Mouse (Mus musculus) brain, embryonic 14.5 days (tissue): Measurements from ENCODE around the gene Ppp6r2. TPM values are rescaled to one million over a fixed set of nuclear protein-coding genes. Genes with fewer than 3 reads are reported as not detected.

Source experiments
- DNase-seq: peaks from one replicate; pipeline ENCODE4 v3.0.0-alpha.2; 2011; ENCODE audit warnings: low read depth
- CTCF ChIP-seq: fragments of 200-500 bp; IDR thresholded peaks from 2 replicates; pipeline ENCODE4 v1.5.1; 2012; ENCODE audit warnings: inconsistent platforms, mild to moderate bottlenecking, moderate library complexity, borderline replicate concordance; ENCODE audit not compliant: insufficient read depth, insufficient read length; ENCODE audit errors: extremely low read depth
- POLR2A ChIP-seq: fragments of 200-500 bp; IDR thresholded peaks from 2 replicates; pipeline ENCODE4 v1.6.1; 2012; ENCODE audit warnings: mild to moderate bottlenecking, inconsistent platforms, borderline replicate concordance; ENCODE audit not compliant: poor library complexity, insufficient read depth, insufficient read length, severe bottlenecking; ENCODE audit errors: extremely low read depth
- polyA plus RNA-seq: library from polyadenylated mRNA; depleted of rRNA; stranded (reverse); fragments of >200 nt; gene quantifications from 2 replicates; pipeline ENCODE4 v1.2.3, GENCODE M21; 2012

Ppp6r2 gene
- polyA plus RNA-seq, 1 experiment, result 168 TPM

GRCm38 (mm10) chr15:89277366-89277765 lies 66.0 kb downstream of the Ppp6r2 start:
- TF ChIP-seq CTCF (no peak), POLR2A (no peak)
- DNase-seq, result no peak

DNA sequence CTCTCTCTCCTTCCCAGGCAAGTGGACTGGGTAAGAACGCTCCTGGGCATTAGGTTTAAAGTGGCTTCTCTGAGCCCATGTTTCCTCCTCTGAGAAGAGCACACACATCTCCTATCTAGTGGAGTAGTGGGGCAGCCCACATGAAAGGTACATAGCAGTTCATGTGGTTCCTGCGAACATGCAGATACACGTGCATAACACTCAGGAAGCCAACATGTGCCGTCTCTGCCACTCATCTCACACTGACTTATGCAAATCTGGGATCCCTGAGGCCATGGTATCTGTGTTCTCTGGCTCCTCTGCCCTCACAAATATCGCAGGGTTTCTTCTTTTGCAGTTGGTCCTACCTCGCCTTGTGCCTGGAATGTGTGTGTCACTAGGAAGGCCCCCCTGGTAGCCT lies 71.2 kb downstream of the Ppp6r2 start:
- DNase-seq, result no peak
- TF ChIP-seq POLR2A, result no peak
- no peak for TF ChIP-seq CTCF

DNA sequence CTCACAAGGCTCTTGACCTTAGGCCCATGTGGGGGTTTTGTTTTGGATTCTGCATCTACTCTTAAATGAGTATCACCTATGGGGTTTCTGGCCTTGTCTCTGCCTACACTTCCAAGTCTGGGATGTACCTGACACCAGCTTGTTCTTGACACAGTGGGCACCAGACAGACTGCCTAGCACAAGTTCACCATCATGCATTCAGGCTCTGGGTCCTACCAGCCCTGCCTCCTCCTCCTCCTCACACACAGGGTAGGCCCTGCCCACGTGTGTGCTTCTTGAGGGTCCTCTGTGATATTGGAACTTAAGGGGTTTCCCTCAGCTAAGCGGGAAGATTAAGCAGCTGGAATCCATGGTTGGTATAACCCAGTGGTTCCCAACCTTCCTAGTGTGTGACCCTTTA lies 72.7 kb downstream of the Ppp6r2 start:
- TF ChIP-seq POLR2A (no peak), CTCF (no peak)

GRCm38 (mm10) chr15:89285004-89285403 lies 73.7 kb downstream of the Ppp6r2 start:
- DNase-seq, result peak; percentile 38
- no peak for TF ChIP-seq POLR2A
- no peak for TF ChIP-seq CTCF

More for the DNA sequence above, 72.7 kb downstream of the Ppp6r2 start:
- no peak for DNase-seq

DNA sequence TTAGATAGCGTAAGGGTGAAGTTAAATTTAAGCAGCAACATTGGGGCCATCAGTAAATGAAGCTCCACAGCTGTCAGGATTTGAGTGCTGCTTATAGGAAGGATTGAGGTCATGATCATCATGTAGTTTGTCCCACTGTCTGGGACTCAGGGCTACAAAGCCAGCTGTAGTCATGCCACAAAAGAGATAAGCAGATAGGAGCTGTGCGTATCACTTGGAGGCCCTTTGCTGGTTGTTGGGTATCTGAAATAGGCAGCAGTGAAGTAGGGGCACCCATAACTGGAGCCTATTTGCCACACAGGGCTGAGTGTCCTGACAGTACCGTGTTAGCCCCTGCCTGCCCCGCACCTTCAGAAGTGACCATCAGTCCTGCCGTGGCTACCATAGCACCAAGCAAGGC lies 74.1 kb downstream of the Ppp6r2 start:
- no peak for DNase-seq
- no peak for TF ChIP-seq POLR2A
- no peak for TF ChIP-seq CTCF

DNA sequence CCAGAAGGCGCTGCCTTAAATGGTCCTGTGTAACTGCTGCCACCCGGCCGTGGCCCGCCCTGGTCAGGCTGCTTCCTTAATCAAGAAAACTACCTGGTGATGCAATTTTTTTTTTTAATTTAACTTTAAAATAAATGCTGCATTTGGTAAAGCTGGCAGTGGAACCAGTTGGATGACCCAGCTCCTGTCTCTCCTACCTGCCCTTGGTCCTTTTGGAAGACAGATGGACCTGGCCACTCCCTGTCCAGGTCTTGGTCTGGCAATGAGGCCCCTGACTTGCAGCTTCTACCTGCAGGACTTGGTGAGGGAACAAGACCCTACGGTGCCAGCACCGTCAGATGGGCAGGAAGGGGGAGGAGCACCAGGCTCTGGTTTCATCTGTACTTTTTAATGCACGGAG lies 74.8 kb downstream of the Ppp6r2 start:
- DNase-seq, result no peak
- TF ChIP-seq POLR2A (no peak), CTCF (no peak)

DNA sequence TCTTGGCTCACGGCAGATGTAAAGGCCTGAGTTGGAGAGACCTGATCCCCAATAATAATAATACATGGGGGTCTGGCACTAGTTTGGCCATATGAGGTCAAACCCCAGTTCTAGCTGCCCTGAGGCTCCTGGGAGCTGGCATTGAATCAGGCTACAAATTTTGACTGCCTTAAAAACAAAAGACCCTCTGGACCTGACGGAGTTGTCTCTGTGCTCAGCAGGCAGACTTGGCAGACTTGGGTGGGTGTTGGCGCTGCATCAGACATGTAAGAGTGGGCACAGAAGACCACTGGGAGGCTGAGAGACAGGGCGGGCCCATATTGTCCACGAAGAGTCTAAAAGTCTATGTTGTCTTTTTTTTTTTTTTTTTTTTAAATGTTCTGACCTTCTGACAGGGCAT lies 75.2 kb downstream of the Ppp6r2 start:
- TF ChIP-seq POLR2A (no peak), CTCF (no peak)
- peak; percentile 37 for DNase-seq

- TF ChIP-seq POLR2A (no peak), CTCF (no peak)
Measured at GRCm38 (mm10) chr15:89288227-89288767, 76.9 kb downstream of the Ppp6r2 start.

DNA sequence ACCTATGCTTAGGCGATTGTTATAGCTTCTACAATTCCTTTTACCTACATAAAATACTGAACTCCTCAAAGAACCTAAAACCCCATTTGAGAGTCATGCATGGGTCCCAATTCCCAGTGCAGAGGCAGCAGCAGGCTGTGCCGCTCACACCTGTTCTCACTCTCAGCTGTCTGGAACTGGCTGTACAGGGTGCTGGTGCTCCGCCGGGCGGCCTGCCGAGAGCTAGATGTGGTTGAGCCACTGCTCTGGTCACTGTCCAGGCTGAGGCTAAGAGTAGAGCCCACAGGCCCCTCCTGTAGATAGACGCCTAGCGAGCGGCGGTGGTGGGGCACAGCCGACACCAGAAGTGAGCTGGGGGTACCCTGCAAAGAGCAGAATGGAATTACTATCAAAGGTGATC lies 78.1 kb downstream of the Ppp6r2 start:
- TF ChIP-seq CTCF, result no peak
- no peak for TF ChIP-seq POLR2A

More at GRCm38 (mm10) chr15:89288227-89288767, 76.9 kb downstream of the Ppp6r2 start:
- DNase-seq, result no peak

DNA sequence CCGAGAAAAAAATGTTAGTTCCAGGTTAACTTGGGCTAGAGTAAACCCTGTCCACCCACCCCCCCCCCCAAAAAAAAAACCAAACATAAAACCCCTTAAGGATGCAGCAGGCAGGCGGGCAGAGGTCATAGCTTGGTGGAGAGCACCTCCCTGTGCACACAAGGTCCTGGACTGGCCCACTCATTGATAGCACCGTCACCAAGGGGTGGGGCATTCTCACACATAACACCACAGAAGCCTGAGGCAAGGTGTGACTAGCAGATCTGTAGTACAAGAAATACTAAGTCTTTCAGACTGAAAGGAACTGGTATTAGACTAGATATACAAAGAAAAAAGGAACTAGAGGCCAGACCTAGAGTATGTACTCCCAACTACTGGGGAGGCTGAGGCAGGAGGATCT lies 80.2 kb downstream of the Ppp6r2 start:
- TF ChIP-seq POLR2A (no peak), CTCF (no peak)
- DNase-seq, result no peak

More for the DNA sequence above, 78.1 kb downstream of the Ppp6r2 start:
- no peak for DNase-seq

- DNase-seq, result no peak
- TF ChIP-seq POLR2A (no peak), CTCF (no peak)
Measured at GRCm38 (mm10) chr15:89292795-89293194, 81.4 kb downstream of the Ppp6r2 start.

DNA sequence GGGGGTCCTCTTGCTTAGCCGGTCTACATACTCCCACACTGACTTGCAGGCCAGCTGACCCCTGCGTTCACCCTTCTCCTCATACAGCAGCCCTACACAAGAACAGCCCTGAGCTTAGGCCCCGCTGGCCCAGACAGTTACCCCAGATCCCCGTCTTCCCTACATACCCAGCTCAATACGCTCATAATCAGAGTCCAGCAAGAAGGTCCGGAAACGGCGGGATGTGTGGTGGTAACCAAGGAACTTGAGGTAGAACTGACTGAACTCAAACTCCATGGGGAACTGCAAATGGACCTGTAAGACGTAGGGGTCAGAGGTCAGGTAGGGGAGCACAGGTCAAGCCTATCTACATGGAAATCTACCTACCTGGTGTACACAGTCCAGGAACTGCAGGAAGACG lies 82.4 kb downstream of the Ppp6r2 start:
- no peak for DNase-seq
- TF ChIP-seq CTCF (no peak), POLR2A (no peak)
